Mouse (Mus musculus) embryonic fibroblast, embryonic 13.5 days (primary cell): ENCODE data around the gene Gm11232. TPM values are rescaled to one million over a fixed set of nuclear protein-coding genes. Genes with fewer than 3 reads are reported as not detected.

ENCODE experiments used
- H3K27ac ChIP-seq: 2 replicates; pipeline ENCODE4 v1.5.1; 2012; ENCODE audit warnings: low read length, control low read depth, inconsistent platforms; ENCODE audit not compliant: insufficient read depth
- H3K4me1 ChIP-seq: 2 replicates; pipeline ENCODE4 v1.6.1; 2011; ENCODE audit warnings: low read length; ENCODE audit not compliant: control insufficient read depth, insufficient read depth
- H3K4me3 ChIP-seq: 2 replicates; pipeline ENCODE4 v1.5.1; 2011; ENCODE audit warnings: mild to moderate bottlenecking, control low read depth, low read length; ENCODE audit not compliant: insufficient read depth
- CTCF ChIP-seq: IDR thresholded peaks from 2 replicates; pipeline ENCODE4 v1.5.1; 2011; ENCODE audit warnings: mild to moderate bottlenecking, control low read depth, low read length, moderate library complexity, borderline replicate concordance; ENCODE audit not compliant: insufficient read depth
- POLR2A ChIP-seq: IDR thresholded peaks from 2 replicates; pipeline ENCODE4 v1.6.1; 2011; ENCODE audit warnings: low read depth, mild to moderate bottlenecking, control low read depth, low read length, moderate library complexity
- polyA plus RNA-seq: library from polyadenylated mRNA; stranded (reverse); fragments of >200 nt; gene quantifications from 2 replicates; pipeline ENCODE4 v1.2.4, GENCODE M21; 2011; ENCODE audit warnings: low read depth; ENCODE audit not compliant: missing spikeins, insufficient read length

Gene Gm11232
- polyA plus RNA-seq, 1 experiment: not detected

- Histone ChIP-seq H3K27ac (no peak overlapping the region), H3K4me1 (no peaks in the 10 kb centered on the region), H3K4me3 (no peak overlapping the region)
- TF ChIP-seq POLR2A: no peak
- no peak for TF ChIP-seq CTCF
These were observed 30.7 kb downstream of the Gm11232 start for GRCm38 (mm10) chr4:71727056-71727455.

- no peak for TF ChIP-seq POLR2A
These were observed 31.9 kb downstream of the Gm11232 start for GRCm38 (mm10) chr4:71725889-71726288.

More at GRCm38 (mm10) chr4:71725889-71726288, 31.9 kb downstream of the Gm11232 start:
- Histone ChIP-seq H3K4me1 (no peaks in the 10 kb centered on the region), H3K27ac (no peak overlapping the region), H3K4me3 (no peak overlapping the region)
